Mouse (Mus musculus): ENCODE results near the gene Arhgef2.

GRCm38 (mm10) chr3:88655619-88656018 is 49.9 kb downstream of the Arhgef2 start:
- TF ChIP-seq CTCF (IDR thresholded peaks at IDR 0.05; ENCODE audit: borderline replicate concordance, insufficient read depth, low read length), result no peak
- no peak for TF ChIP-seq POLR2A (IDR thresholded peaks at IDR 0.05; ENCODE audit: low read depth, low read length)

Measured in embryonic fibroblast, embryonic 13.5 days (primary cell).